Mouse (Mus musculus) liver, embryonic 15.5 days (tissue): ENCODE data around the gene Zfp143. TPM values are rescaled to one million over a fixed set of nuclear protein-coding genes. Genes with fewer than 3 reads are reported as not detected.

Experiments used
- ATAC-seq: fragments of 200-750 bp; cut with Nextera tagmentation; 2 replicates; pipeline ENCODE4 v1.8.0; 2017; ENCODE audit warnings: moderate number of reproducible peaks, mild to moderate bottlenecking, moderate library complexity; ENCODE audit not compliant: insufficient read depth
- H3K27ac ChIP-seq: fragments of 300-500 bp; sonication (generic); replicated peaks from 2 replicates; pipeline ENCODE4 v1.5.1; 2015; ENCODE audit warnings: mild to moderate bottlenecking, inconsistent platforms
- H3K27me3 ChIP-seq: fragments of 300-500 bp; sonication (generic); 2 replicates; pipeline ENCODE4 v1.6.1; 2015; ENCODE audit warnings: mild to moderate bottlenecking, inconsistent platforms
- H3K36me3 ChIP-seq: fragments of 300-500 bp; sonication (generic); replicated peaks from 2 replicates; pipeline ENCODE4 v1.6.1; 2015; ENCODE audit warnings: moderate library complexity, mild to moderate bottlenecking, inconsistent platforms
- H3K4me1 ChIP-seq: fragments of 300-500 bp; sonication (generic); replicated peaks from 2 replicates; pipeline ENCODE4 v1.6.1; 2015; ENCODE audit warnings: inconsistent platforms
- H3K4me2 ChIP-seq: fragments of 300-500 bp; sonication (generic); 2 replicates; pipeline ENCODE4 v1.6.1; 2015; ENCODE audit warnings: moderate library complexity, mild to moderate bottlenecking, inconsistent platforms
- H3K4me3 ChIP-seq: fragments of 300-500 bp; sonication (generic); replicated peaks from 2 replicates; pipeline ENCODE4 v1.5.1; 2015; ENCODE audit warnings: mild to moderate bottlenecking, inconsistent platforms
- H3K9ac ChIP-seq: fragments of 300-500 bp; sonication (generic); 2 replicates; pipeline ENCODE4 v1.6.1; 2015; ENCODE audit warnings: moderate library complexity, mild to moderate bottlenecking, inconsistent platforms
- H3K9me3 ChIP-seq: fragments of 300-500 bp; sonication (generic); replicated peaks from 2 replicates; pipeline ENCODE4 v1.6.1; 2016; ENCODE audit warnings: inconsistent platforms
- WGBS: fragments of 180-500 bp; shearing (Covaris S2); methylation state at CpG from one replicate; pipeline ENCODE4 v1.1.7; 2015; ENCODE audit warnings: mixed read lengths; ENCODE audit not compliant: insufficient replicate concordance; 5-methylcytosine and 5-hydroxymethylcytosine counted together
- polyA plus RNA-seq: library from polyadenylated mRNA; unstranded; fragments of >200 nt; fragmentation: Nextera tagmentation; extraction: Ambion mirVana; gene quantifications from 2 replicates; pipeline ENCODE4 v1.2.1, GENCODE M21; 2015

Zfp143 gene
- polyA plus RNA-seq, 1 experiment from 2014 or later: 10.2 TPM

GRCm38 (mm10) chr7:110138538-110138937, 77.5 kb downstream of the Zfp143 start:
- no peak overlapping the region for H3K27ac ChIP-seq

GRCm38 (mm10) chr7:110143863-110144262, 82.8 kb downstream of the Zfp143 start:
- H3K4me3 ChIP-seq: no peak overlapping the region
- ATAC-seq: no peak
- H3K27ac ChIP-seq: no peak overlapping the region
- peaks cover 63% of the 10 kb centered on the region for H3K36me3 ChIP-seq
- H3K9ac ChIP-seq: no peak overlapping the region
- no peaks in the 10 kb centered on the region for H3K4me1 ChIP-seq
- no peaks in the 10 kb centered on the region for H3K27me3 ChIP-seq
- WGBS: 87% methylated on average over 1 of the region's 1 CpGs
- no peak overlapping the region for H3K4me2 ChIP-seq
- H3K9me3 ChIP-seq: no peaks in the 10 kb centered on the region

More at GRCm38 (mm10) chr7:110138538-110138937, 77.5 kb downstream of the Zfp143 start:
- H3K9me3 ChIP-seq: no peaks in the 10 kb centered on the region
- no peak overlapping the region for H3K4me2 ChIP-seq
- no peak for ATAC-seq
- no peak overlapping the region for H3K9ac ChIP-seq
- WGBS: 66% methylated on average over 2 of the region's 2 CpGs
- no peak overlapping the region for H3K4me3 ChIP-seq
- H3K36me3 ChIP-seq: peaks cover 96% of the 10 kb centered on the region
- H3K4me1 ChIP-seq: no peaks in the 10 kb centered on the region
- H3K27me3 ChIP-seq: no peaks in the 10 kb centered on the region

Other genes starting within 250 kb of the Zfp143 start
- 0.05 and 0.22 TPM in 2 replicates for gene Scube2, start 195.5 kb upstream of the Zfp143 start, polyA plus RNA-seq
- gene Dennd5a, start 100.7 kb upstream of the Zfp143 start, polyA plus RNA-seq: 7.1 and 7.6 TPM in 2 replicates
- gene Tmem41b, start 74.3 kb upstream of the Zfp143 start, polyA plus RNA-seq: 25.0 and 27.9 TPM in 2 replicates
- gene Ipo7, start 42.9 kb upstream of the Zfp143 start, polyA plus RNA-seq: 18.4 and 20.3 TPM in 2 replicates
- 9.0 and 9.1 TPM in 2 replicates for gene Wee1, start 60.8 kb downstream of the Zfp143 start, polyA plus RNA-seq
- gene Swap70, start 160.5 kb downstream of the Zfp143 start, polyA plus RNA-seq: 7.8 and 9.0 TPM in 2 replicates